Comparison of ENCODE assay signal across 32 mouse cellular contexts in genomic region chr5:88508555-88508954, GRCm38 (mm10). TPM values are rescaled to one million over a fixed set of nuclear protein-coding genes. Genes with fewer than 3 reads are reported as not detected.
A peak's percentile ranks its signal among the peaks of the same experiment; 100 is the strongest.
DNase-seq lines count a peak whose midpoint lies in the region; ATAC-seq and TF ChIP-seq lines count a peak whose summit lies in the region.
"Had no signal": no experiment of that assay in that cellular context is flagged by ENCODE, and none has a peak within 500 bp of the region (broad histone marks: within the 10 kb centered on the region; RNA-seq: fewer than 3 reads in every experiment).

No protein-coding gene starts in this region.

- TF ChIP-seq CTCF in small intestine, adult 2 months (IDR thresholded peaks at IDR 0.05; ENCODE audit: extremely low read depth, insufficient read length, insufficient replicate concordance, low read depth, low read length) = no peak

- peak overlapping the region; percentile 51 for H3K27ac ChIP-seq in small intestine, adult 2 months (ENCODE audit: insufficient read depth, low read depth, low read length)
- no peak overlapping the region for H3K27ac ChIP-seq in embryonic facial prominence, embryonic 10.5 days (replicated peaks)
- no peak overlapping the region for H3K27ac ChIP-seq in intestine, embryonic 16.5 days (ENCODE audit: low read length)
- H3K27ac ChIP-seq: embryonic facial prominence, embryonic 12.5 days; heart, adult 2 months; heart, embryonic 13.5 days; hindbrain, embryonic 14.5 days; layer of hippocampus, adult 2 months; limb, embryonic 13.5 days; liver, embryonic 15.5 days; midbrain, embryonic 12.5 days; stomach, embryonic 15.5 days had no signal

- intact Hi-C loops in heart, postnatal 10 days (cut with DNase I) = no loop called here

- H3K36me3 ChIP-seq in small intestine, adult 2 months (ENCODE audit: control insufficient read depth, insufficient read depth, low read length) = no peaks in the 10 kb centered on the region
- H3K36me3 ChIP-seq in embryonic facial prominence, embryonic 10.5 days (replicated peaks) = no peaks in the 10 kb centered on the region
- H3K36me3 ChIP-seq in intestine, embryonic 16.5 days (ENCODE audit: control insufficient read depth, insufficient read depth, low read length) = no peaks in the 10 kb centered on the region
- H3K36me3 ChIP-seq: embryonic facial prominence, embryonic 12.5 days; G1E; heart, embryonic 13.5 days; limb, embryonic 13.5 days; liver, embryonic 15.5 days; midbrain, embryonic 12.5 days; stomach, embryonic 15.5 days had no signal

- H3K4me3 ChIP-seq in small intestine, adult 2 months (ENCODE audit: low read depth, low read length) = no peak overlapping the region
- H3K4me3 ChIP-seq in embryonic facial prominence, embryonic 10.5 days = no peak overlapping the region
- no peak overlapping the region for H3K4me3 ChIP-seq in intestine, embryonic 16.5 days (ENCODE audit: low read length)
- H3K4me3 ChIP-seq: embryonic facial prominence, embryonic 12.5 days; heart, adult 2 months; heart, embryonic 13.5 days; layer of hippocampus, adult 2 months; limb, embryonic 13.5 days; liver, embryonic 15.5 days; midbrain, embryonic 12.5 days; stomach, embryonic 15.5 days had no signal

- peak; percentile 3 for DNase-seq in CD4-positive, CD25-positive, alpha-beta regulatory T cell, adult 2 months (ENCODE audit: low read depth, low spot score)
- peak; percentile 40 for DNase-seq in induced T-regulatory cell, adult 2 months (ENCODE audit: low read depth)
- DNase-seq in embryonic facial prominence, embryonic 10.5 days (ENCODE audit: low spot score) = no peak
- no peak for DNase-seq in heart, postnatal 10 days
- DNase-seq: adrenal gland, adult 2 months; cerebellum, adult 9-10 months; forebrain, postnatal 0 days; gastrocnemius, postnatal 25 days; heart, adult 2 months; kidney, adult 8-10 months; kidney, postnatal 25 days; thymus, adult 18-20 months had no signal

- no peak overlapping the region for H3K4me2 ChIP-seq in intestine, embryonic 16.5 days (ENCODE audit: low read depth, low read length)
- H3K4me2 ChIP-seq: embryonic facial prominence, embryonic 12.5 days; heart, embryonic 13.5 days; hindbrain, embryonic 14.5 days; limb, embryonic 13.5 days; liver, embryonic 15.5 days; midbrain, embryonic 12.5 days; stomach, embryonic 15.5 days had no signal

- ATAC-seq in activated CD4-positive, CD25-positive, alpha-beta regulatory T cell, adult 4 months = peak; percentile 19
- ATAC-seq in intestine, embryonic 16.5 days = no peak
- ATAC-seq: forebrain, postnatal 0 days; Patski had no signal

- no peaks in the 10 kb centered on the region for H3K4me1 ChIP-seq in small intestine, adult 2 months (ENCODE audit: control insufficient read depth, insufficient read depth, insufficient read length, low read length)
- H3K4me1 ChIP-seq in embryonic facial prominence, embryonic 10.5 days = no peaks in the 10 kb centered on the region
- H3K4me1 ChIP-seq in intestine, embryonic 16.5 days (ENCODE audit: control insufficient read depth, insufficient read depth, low read length) = no peaks in the 10 kb centered on the region
- H3K4me1 ChIP-seq: embryonic facial prominence, embryonic 12.5 days; heart, embryonic 13.5 days; limb, embryonic 13.5 days; liver, embryonic 15.5 days; midbrain, embryonic 12.5 days; stomach, embryonic 15.5 days had no signal

- 49% methylated on average over 1 of the region's 1 CpGs for WGBS in small intestine, adult 2 months
- 65% methylated on average over 1 of the region's 1 CpGs for WGBS in embryonic facial prominence, embryonic 10.5 days
- 72% methylated on average over 1 of the region's 1 CpGs for WGBS in intestine, embryonic 16.5 days

- TF ChIP-seq POLR2A in small intestine, adult 2 months (IDR thresholded peaks at IDR 0.05; ENCODE audit: low read depth, low read length) = no peak

- H3K9ac ChIP-seq in intestine, embryonic 16.5 days (ENCODE audit: low read depth, low read length) = no peak overlapping the region
- H3K9ac ChIP-seq: embryonic facial prominence, embryonic 12.5 days; forebrain, postnatal 0 days; heart, embryonic 13.5 days; hindbrain, embryonic 14.5 days; limb, embryonic 13.5 days; liver, embryonic 15.5 days; midbrain, embryonic 12.5 days; stomach, embryonic 15.5 days had no signal

- no peaks in the 10 kb centered on the region for H3K9me3 ChIP-seq in embryonic facial prominence, embryonic 10.5 days
- H3K9me3 ChIP-seq in intestine, embryonic 16.5 days (ENCODE audit: control insufficient read depth, low read length) = no peaks in the 10 kb centered on the region
- H3K9me3 ChIP-seq: embryonic facial prominence, embryonic 12.5 days; G1E; heart, embryonic 13.5 days; limb, embryonic 13.5 days; liver, embryonic 15.5 days; midbrain, embryonic 12.5 days; stomach, embryonic 15.5 days had no signal

- H3K27me3 ChIP-seq in small intestine, adult 2 months (ENCODE audit: control insufficient read depth, insufficient read depth, low read length) = no peaks in the 10 kb centered on the region
- no peaks in the 10 kb centered on the region for H3K27me3 ChIP-seq in embryonic facial prominence, embryonic 10.5 days (replicated peaks; ENCODE audit: low read depth, poor library complexity, severe bottlenecking)
- no peaks in the 10 kb centered on the region for H3K27me3 ChIP-seq in intestine, embryonic 16.5 days (replicated peaks; ENCODE audit: control insufficient read depth, insufficient read depth, low read length)
- H3K27me3 ChIP-seq: embryonic facial prominence, embryonic 12.5 days; heart, embryonic 13.5 days; limb, embryonic 13.5 days; liver, embryonic 15.5 days; midbrain, embryonic 12.5 days; stomach, embryonic 15.5 days had no signal

RNA-seq across cellular contexts. Expression of gene Jchain, which starts 19.1 kb away (rescaled TPM):
- polyA plus RNA-seq in activated CD4-positive, CD25-positive, alpha-beta regulatory T cell, adult 4 months (2017; shearing (Covaris generic)) = 10 to 100 TPM in 1 of 2 experiments, under 1 TPM in 1; 0.24 to 55.3 TPM
- polyA plus RNA-seq in small intestine, adult 2 months (2012; rRNA removed) = 1,015 and 1,726 TPM in 2 replicates
- 0.14 TPM in 1 of 2 replicates, not detected in the other for polyA plus RNA-seq in embryonic facial prominence, embryonic 10.5 days (2016; fragmentation: Nextera tagmentation; extraction: Ambion mirVana)
- under 1 TPM; 0.17 to 0.31 TPM for total RNA-seq in heart, postnatal 10 days (2021)
- 0.10 and 0.22 TPM in 2 replicates for polyA plus RNA-seq in intestine, embryonic 16.5 days (2015; fragmentation: Nextera tagmentation; extraction: Ambion mirVana)
- total RNA-seq: G1E had no signal
- polyA plus RNA-seq: G1E; intestine, embryonic 14.5 days; limb, embryonic 13.5 days had no signal

RNA-seq across cellular contexts. Expression of gene Enam, which starts 20.8 kb away (rescaled TPM):
- polyA plus RNA-seq in activated CD4-positive, CD25-positive, alpha-beta regulatory T cell, adult 4 months (2017; shearing (Covaris generic)) = under 1 TPM in 1 of 2 experiments, not detected in 1; 0.14 TPM
- polyA plus RNA-seq in small intestine, adult 2 months (2012; rRNA removed) = 0.06 TPM in 1 of 2 replicates, not detected in the other
- polyA plus RNA-seq in embryonic facial prominence, embryonic 10.5 days (2016; fragmentation: Nextera tagmentation; extraction: Ambion mirVana) = not detected in 2 replicates
- total RNA-seq in heart, postnatal 10 days (2021) = not detected
- not detected in 2 replicates for polyA plus RNA-seq in intestine, embryonic 16.5 days (2015; fragmentation: Nextera tagmentation; extraction: Ambion mirVana)
- total RNA-seq: adrenal gland, adult 2 months; forebrain, postnatal 0 days; gastrocnemius, postnatal 25 days; heart, adult 2 months; heart, postnatal 25 days; layer of hippocampus, adult 2 months; left cerebral cortex, postnatal 14 days had no signal
- polyA plus RNA-seq: adrenal gland, adult 2 months; brain, embryonic 14.5 days; forebrain, embryonic 11.5 days; forebrain, postnatal 0 days; G1E; heart, adult 2 months; heart, embryonic 13.5 days; hindbrain, embryonic 14.5 days; intestine, embryonic 14.5 days; liver, embryonic 15.5 days; lung, embryonic 16.5 days; midbrain, embryonic 12.5 days; neural tube, embryonic 11.5 days; Patski; stomach, embryonic 15.5 days had no signal

RNA-seq across cellular contexts. Expression of gene Utp3, which starts 45.7 kb away (rescaled TPM):
- 100 to 1,000 TPM in 1 of 2 experiments, 10 to 100 TPM in 1; 86.2 to 103 TPM for polyA plus RNA-seq in activated CD4-positive, CD25-positive, alpha-beta regulatory T cell, adult 4 months (2017; shearing (Covaris generic))
- 4.2 and 6.6 TPM in 2 replicates for polyA plus RNA-seq in small intestine, adult 2 months (2012; rRNA removed)
- 87.5 and 88.2 TPM in 2 replicates for polyA plus RNA-seq in embryonic facial prominence, embryonic 10.5 days (2016; fragmentation: Nextera tagmentation; extraction: Ambion mirVana)
- total RNA-seq in heart, postnatal 10 days (2021) = 10 to 100 TPM; 21.5 to 21.9 TPM
- polyA plus RNA-seq in intestine, embryonic 16.5 days (2015; fragmentation: Nextera tagmentation; extraction: Ambion mirVana) = 45.7 and 53.3 TPM in 2 replicates

RNA-seq across cellular contexts. Expression of gene Ambn, which starts 52.8 kb away (rescaled TPM):
- not detected for polyA plus RNA-seq in activated CD4-positive, CD25-positive, alpha-beta regulatory T cell, adult 4 months (2017; shearing (Covaris generic))
- polyA plus RNA-seq in small intestine, adult 2 months (2012; rRNA removed) = not detected in 2 replicates
- polyA plus RNA-seq in embryonic facial prominence, embryonic 10.5 days (2016; fragmentation: Nextera tagmentation; extraction: Ambion mirVana) = not detected in 2 replicates
- not detected for total RNA-seq in heart, postnatal 10 days (2021)
- polyA plus RNA-seq in intestine, embryonic 16.5 days (2015; fragmentation: Nextera tagmentation; extraction: Ambion mirVana) = not detected in 2 replicates
- total RNA-seq: adrenal gland, adult 2 months; forebrain, postnatal 0 days; G1E; gastrocnemius, postnatal 25 days; heart, adult 2 months; heart, postnatal 25 days; layer of hippocampus, adult 2 months; left cerebral cortex, postnatal 14 days had no signal
- polyA plus RNA-seq: adrenal gland, adult 2 months; forebrain, embryonic 11.5 days; forebrain, postnatal 0 days; G1E; heart, adult 2 months; heart, embryonic 13.5 days; hindbrain, embryonic 14.5 days; intestine, embryonic 14.5 days; liver, embryonic 15.5 days; lung, embryonic 16.5 days; midbrain, embryonic 12.5 days; neural tube, embryonic 11.5 days; Patski; stomach, embryonic 15.5 days had no signal

RNA-seq across cellular contexts. Expression of gene Rufy3, which starts 56.3 kb away (rescaled TPM):
- 1 to 10 TPM; 2.6 to 2.9 TPM for polyA plus RNA-seq in activated CD4-positive, CD25-positive, alpha-beta regulatory T cell, adult 4 months (2017; shearing (Covaris generic))
- 3.1 and 6.4 TPM in 2 replicates for polyA plus RNA-seq in small intestine, adult 2 months (2012; rRNA removed)
- 28.1 and 28.3 TPM in 2 replicates for polyA plus RNA-seq in embryonic facial prominence, embryonic 10.5 days (2016; fragmentation: Nextera tagmentation; extraction: Ambion mirVana)
- 10 to 100 TPM; 12.7 to 12.8 TPM for total RNA-seq in heart, postnatal 10 days (2021)
- polyA plus RNA-seq in intestine, embryonic 16.5 days (2015; fragmentation: Nextera tagmentation; extraction: Ambion mirVana) = 14.3 and 14.4 TPM in 2 replicates

Comparison
In these comparisons a context has a peak if more than half of its experiments do, and no peak if none do; other contexts are left out.
1. DNase-seq: peak in CD4-positive, CD25-positive, alpha-beta regulatory T cell, adult 2 months (single experiment) and induced T-regulatory cell, adult 2 months (single experiment); none in embryonic facial prominence, embryonic 10.5 days (single experiment) and heart, postnatal 10 days (0 of 2).
2. RNA of gene Jchain, which starts 19.1 kb away (polyA plus RNA-seq): 1,015 to 1,726 TPM in small intestine, adult 2 months; 0.24 to 55.3 TPM in activated CD4-positive, CD25-positive, alpha-beta regulatory T cell, adult 4 months, 0.10 to 0.22 TPM in intestine, embryonic 16.5 days and 0.14 TPM in embryonic facial prominence, embryonic 10.5 days; every median in the first group is over 10 times any median in the second.